Mouse (Mus musculus) kidney, adult 11 months (tissue): ENCODE data around the gene Arhgap32.
"Not testable (repeated sequence)": the region's sequence is repeated elsewhere in the genome, so short reads cannot be mapped to it uniquely, and the experiment has no call there.

ENCODE experiments used
- DNase-seq: peaks from one replicate; pipeline ENCODE4 v3.0.0; 2022

Gene Arhgap32

GRCm38 (mm10) chr9:32115786-32116185 is at the start of gene Arhgap32:
Arhgap32 (plus strand) TSS chr9:32116136.
- no peak for DNase-seq

GRCm38 (mm10) chr9:32072778-32073177 is 43.2 kb upstream of the Arhgap32 start:
- DNase-seq: no peak

GRCm38 (mm10) chr9:32088106-32088776 is 27.7 kb upstream of the Arhgap32 start:
- DNase-seq: peak; percentile 27

- no peak for DNase-seq
These were observed 27.1 kb upstream of the Arhgap32 start for GRCm38 (mm10) chr9:32088882-32089281.

- DNase-seq: no peak
These were observed 22.5 kb upstream of the Arhgap32 start for GRCm38 (mm10) chr9:32093456-32093855.

- DNase-seq: no peak
These were observed 21.4 kb upstream of the Arhgap32 start for GRCm38 (mm10) chr9:32094351-32095120.

GRCm38 (mm10) chr9:32095511-32095910 is 20.4 kb upstream of the Arhgap32 start:
- peak; percentile 29 for DNase-seq

GRCm38 (mm10) chr9:32096541-32096940 is 19.4 kb upstream of the Arhgap32 start:
- DNase-seq: peak; percentile 36

- no peak for DNase-seq
These were observed 18.8 kb upstream of the Arhgap32 start for GRCm38 (mm10) chr9:32097123-32097522.

GRCm38 (mm10) chr9:32098425-32099155 is 17.3 kb upstream of the Arhgap32 start:
- no peak for DNase-seq

GRCm38 (mm10) chr9:32100561-32100960 is 15.4 kb upstream of the Arhgap32 start:
- peak; percentile 48 for DNase-seq

- DNase-seq: no peak
These were observed 14.4 kb upstream of the Arhgap32 start for GRCm38 (mm10) chr9:32101488-32101887.

GRCm38 (mm10) chr9:32104670-32105069 is 11.3 kb upstream of the Arhgap32 start:
- DNase-seq: no peak

GRCm38 (mm10) chr9:32110376-32110775 is 5.6 kb upstream of the Arhgap32 start:
- DNase-seq: no peak

- DNase-seq: no peak
These were observed 336 bp downstream of the Arhgap32 start for GRCm38 (mm10) chr9:32116272-32116671.

GRCm38 (mm10) chr9:32117876-32118275 is 1.9 kb downstream of the Arhgap32 start:
- DNase-seq: no peak

GRCm38 (mm10) chr9:32118433-32118832 is 2.5 kb downstream of the Arhgap32 start:
- no peak for DNase-seq

GRCm38 (mm10) chr9:32119586-32119985 is 3.6 kb downstream of the Arhgap32 start:
- DNase-seq: no peak

- DNase-seq: no peak
These were observed 4.2 kb downstream of the Arhgap32 start for GRCm38 (mm10) chr9:32120162-32120561.

GRCm38 (mm10) chr9:32121271-32121670 is 5.3 kb downstream of the Arhgap32 start:
- DNase-seq: not testable (repeated sequence)

- no peak for DNase-seq
These were observed 20.3 kb downstream of the Arhgap32 start for GRCm38 (mm10) chr9:32136195-32136594.

- DNase-seq: no peak
These were observed 20.9 kb downstream of the Arhgap32 start for GRCm38 (mm10) chr9:32136680-32137295.
